Mouse (Mus musculus): ENCODE results near the gene Tenm3. TPM values are rescaled to one million over a fixed set of nuclear protein-coding genes. Genes with fewer than 3 reads are reported as not detected.

Tenm3 gene
- total RNA-seq, 2 experiments from 2014 or later = not detected

DNA sequence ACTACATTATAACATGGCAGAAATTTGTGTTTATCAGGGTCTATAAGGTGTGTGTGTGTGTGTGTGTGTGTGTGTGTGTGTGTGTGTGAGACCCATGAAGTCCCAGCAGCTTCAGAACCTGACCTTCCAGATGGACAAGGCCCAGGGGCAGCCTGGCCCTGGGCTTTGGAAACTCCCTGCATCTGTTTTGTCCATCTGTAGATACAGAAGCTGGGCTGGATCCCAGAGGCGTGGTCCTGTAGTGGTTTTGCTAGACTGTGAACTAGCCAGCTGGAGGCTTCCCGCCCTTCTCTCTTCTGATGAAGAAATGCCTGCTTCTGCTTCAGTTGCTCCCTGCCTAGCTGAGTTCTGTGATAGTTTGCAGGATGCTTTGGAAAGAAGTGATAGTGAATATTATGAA, 599.9 kb downstream of the Tenm3 start:
- ATAC-seq (replicated peaks; ENCODE audit: low FRiP score, poor library complexity, severe bottlenecking) = no peak

DNA sequence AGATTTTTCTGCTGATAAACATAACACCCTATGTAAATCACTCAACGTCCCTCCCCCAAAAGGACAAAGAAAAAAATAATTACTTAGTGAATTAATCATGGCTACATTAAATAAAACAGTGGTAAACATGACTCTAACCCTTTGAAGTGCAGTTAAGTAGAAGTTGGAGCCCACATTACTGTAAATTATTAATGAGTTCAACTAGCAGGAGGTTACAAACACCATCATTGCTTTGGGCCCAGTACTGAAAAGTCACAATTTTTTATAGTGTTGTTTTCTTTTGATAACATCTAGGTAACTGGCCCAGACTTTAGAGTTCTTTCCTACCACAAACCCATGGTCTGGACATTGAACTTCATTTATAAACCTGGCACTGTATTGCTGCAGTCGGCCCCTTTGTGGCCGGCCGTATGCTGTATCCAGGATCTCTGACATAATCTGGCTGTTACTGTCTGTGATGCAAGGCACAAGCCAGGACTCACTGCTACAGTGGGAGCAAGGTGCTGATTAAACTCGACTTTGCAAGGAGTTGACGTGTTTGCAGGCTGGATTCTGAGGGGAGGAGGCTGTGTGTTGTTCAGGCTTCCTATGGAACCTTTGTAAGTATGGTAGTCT, 602.7 kb downstream of the Tenm3 start:
- no peak for ATAC-seq (replicated peaks; ENCODE audit: low FRiP score, poor library complexity, severe bottlenecking)

DNA sequence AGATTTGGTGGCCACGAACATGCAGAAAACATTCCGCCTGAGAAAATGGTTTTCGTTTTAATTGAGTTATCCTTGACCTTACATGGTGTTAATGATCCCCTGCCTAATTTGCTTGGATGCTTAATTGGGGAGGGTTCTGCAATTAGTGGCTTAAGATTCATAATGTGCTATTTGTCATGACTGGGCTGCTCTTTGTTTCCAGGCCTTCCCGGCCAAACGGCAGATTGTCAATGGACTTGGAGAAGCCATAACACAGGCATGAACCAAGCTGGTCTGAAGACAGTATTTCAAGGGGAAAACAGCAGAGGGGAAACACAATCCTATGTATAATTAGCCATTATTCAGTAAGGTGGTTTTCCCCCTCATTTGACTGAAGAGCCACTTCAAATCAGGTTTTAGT, 606.8 kb downstream of the Tenm3 start:
- no peak for ATAC-seq (replicated peaks; ENCODE audit: low FRiP score, poor library complexity, severe bottlenecking)

DNA sequence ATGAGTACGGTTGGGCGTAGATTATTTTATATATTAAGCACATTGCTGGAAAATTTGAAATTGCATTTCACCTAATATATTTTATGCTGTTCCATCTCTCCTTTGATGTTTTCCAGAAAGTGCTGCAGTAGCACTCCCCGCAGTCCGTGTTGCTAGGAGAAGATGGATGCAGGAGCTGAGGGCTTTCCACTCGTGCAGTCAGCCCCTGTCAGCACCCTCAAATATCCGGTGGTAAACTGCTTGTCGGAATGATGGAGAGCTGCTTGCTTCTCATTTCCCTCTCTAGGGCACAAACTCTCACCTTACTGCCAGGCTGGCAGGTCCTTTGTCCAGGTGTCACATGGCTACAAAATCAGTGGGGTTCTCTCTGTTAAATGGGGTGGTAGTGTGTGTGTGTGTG, 610.8 kb downstream of the Tenm3 start:
- no peak for ATAC-seq (replicated peaks; ENCODE audit: low FRiP score, poor library complexity, severe bottlenecking)

- no peak for ATAC-seq (replicated peaks; ENCODE audit: low FRiP score, poor library complexity, severe bottlenecking)
Measured at GRCm38 (mm10) chr8:48231882-48232281, 611.9 kb downstream of the Tenm3 start.

DNA sequence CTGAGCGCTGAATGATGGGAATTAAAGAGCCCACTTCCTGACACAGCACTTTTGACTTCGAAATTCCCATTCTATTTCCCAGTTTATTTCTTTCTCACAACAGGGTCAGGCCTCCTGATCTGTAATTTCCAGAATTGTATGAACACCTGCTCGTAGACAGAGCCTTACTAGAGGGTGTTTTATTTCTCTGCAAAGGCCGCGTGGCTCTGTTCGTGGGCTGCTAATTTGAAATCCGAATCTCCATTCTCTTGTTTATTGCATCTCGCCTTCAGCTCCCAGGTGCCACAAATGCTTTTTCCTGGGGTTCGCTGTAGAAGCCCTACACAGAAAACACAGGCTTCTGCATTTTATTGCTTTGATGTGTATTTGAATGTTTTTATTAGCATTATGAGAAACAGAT, 612.4 kb downstream of the Tenm3 start:
- no peak for ATAC-seq (replicated peaks; ENCODE audit: low FRiP score, poor library complexity, severe bottlenecking)

DNA sequence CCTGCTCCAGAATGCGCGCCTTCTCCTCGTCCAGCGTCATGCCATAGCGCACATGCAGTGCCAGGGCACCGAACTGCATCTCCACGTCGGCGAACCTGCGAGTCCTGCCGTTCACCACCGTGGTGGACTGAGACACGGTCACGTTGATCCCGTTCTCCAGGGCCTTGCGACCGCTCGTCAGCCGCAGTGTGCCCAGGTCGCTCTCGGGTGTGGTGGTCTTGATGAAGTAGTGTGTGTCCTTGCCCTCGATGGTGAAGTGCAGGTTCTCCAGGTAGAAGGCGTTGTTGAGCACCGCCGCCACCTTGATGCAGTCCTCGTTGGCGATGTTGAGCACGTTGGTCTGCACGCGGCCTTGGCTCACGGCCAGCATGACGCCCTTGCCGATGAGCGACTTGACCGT, 615.1 kb downstream of the Tenm3 start:
- no peak for ATAC-seq (replicated peaks; ENCODE audit: low FRiP score, poor library complexity, severe bottlenecking)

GRCm38 (mm10) chr8:48224753-48225152, 619.0 kb downstream of the Tenm3 start:
- ATAC-seq (replicated peaks; ENCODE audit: low FRiP score, poor library complexity, severe bottlenecking) = no peak

- no peak for ATAC-seq (replicated peaks; ENCODE audit: low FRiP score, poor library complexity, severe bottlenecking)
Measured at GRCm38 (mm10) chr8:48222429-48222769, 621.4 kb downstream of the Tenm3 start.

DNA sequence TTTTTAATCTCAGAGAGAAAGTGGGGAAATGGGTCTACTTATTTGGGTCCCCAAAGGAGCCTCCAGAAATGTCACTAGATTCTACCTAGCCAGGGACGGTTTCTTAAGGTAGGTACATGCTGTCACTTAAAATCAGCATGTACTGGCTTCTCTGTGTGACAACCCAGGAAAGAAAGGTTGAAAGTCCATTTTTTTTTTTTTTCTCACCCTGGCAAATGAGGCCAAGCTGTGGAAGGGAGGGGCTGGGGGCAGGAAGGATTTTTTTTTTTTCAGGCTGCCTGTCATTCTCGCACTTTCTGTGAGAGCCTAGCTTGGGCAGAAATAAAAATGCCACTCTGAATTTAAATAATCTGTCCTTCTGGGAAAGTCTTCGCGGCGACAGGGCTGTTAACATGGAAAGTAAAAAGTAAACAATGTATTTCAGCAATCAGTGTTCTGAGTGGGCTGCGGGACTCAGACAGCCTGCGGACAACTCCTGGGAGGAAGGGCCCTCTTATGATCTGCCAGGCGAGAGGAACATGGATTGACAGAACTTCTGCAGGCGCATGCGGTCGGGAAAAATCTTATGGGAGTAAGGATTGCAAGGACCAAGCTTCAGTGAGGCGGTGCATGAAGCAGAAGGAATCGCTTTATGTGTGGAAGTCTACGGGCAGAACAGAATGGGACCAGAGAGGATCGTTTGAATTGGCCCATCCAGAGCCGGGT, 621.9 kb downstream of the Tenm3 start:
- ATAC-seq (replicated peaks; ENCODE audit: low FRiP score, poor library complexity, severe bottlenecking) = no peak

GRCm38 (mm10) chr8:48221304-48221703, 622.4 kb downstream of the Tenm3 start:
- no peak for ATAC-seq (replicated peaks; ENCODE audit: low FRiP score, poor library complexity, severe bottlenecking)

DNA sequence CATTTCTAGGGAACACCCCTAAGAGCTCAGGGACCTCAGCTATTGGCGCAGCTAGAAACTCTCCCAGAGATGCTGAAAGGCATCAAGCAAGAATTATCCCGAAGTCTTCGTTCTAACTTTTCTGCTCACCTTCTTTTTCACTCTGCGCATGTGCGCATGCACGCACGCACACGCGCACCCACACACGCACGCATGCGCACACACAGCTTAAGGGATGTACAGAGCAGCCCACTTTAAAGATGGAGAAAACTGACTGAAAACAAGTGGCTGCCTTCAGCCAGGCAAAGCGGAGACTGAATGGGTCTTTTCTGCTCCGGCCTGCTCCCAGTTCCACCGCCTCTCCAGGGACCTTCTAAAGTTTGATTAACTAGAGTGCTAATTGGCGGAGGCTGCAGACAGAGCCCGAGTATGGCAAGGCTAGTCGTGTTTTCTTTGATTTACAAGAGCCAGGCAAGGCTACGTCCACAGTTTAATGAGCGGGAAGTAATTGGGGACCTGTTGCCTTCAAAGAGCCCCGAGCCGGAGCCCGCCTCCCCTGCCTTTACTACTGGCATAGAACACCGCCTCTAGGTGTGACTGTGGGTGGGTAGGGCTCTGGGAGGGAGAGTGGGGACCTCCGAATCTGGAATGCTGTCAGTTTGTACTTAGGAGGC, 623.1 kb downstream of the Tenm3 start:
- no peak for ATAC-seq (replicated peaks; ENCODE audit: low FRiP score, poor library complexity, severe bottlenecking)

- ATAC-seq (replicated peaks; ENCODE audit: low FRiP score, poor library complexity, severe bottlenecking) = no peak
Measured at GRCm38 (mm10) chr8:48215071-48215501, 628.7 kb downstream of the Tenm3 start.

GRCm38 (mm10) chr8:48214386-48214785, 629.4 kb downstream of the Tenm3 start:
- no peak for ATAC-seq (replicated peaks; ENCODE audit: low FRiP score, poor library complexity, severe bottlenecking)

DNA sequence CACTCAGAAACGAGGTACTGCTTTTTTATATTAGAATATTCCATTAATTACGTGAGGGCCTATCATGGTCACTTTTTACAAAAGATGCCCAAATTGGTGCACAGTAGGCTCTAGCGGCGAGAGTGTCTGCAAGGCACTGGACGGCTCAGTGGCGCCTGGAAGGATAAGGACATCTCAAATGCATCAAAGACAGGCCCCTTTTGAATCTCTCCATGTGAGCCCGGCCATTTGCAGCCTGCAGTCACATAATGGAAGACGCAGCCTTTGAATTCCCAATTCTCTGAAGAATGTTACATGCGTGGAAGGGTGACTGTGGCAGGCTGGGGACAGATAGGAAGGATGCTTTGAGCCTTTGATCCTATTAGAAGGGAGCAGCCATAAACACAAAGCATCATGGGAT, 631.8 kb downstream of the Tenm3 start:
- no peak for ATAC-seq (replicated peaks; ENCODE audit: low FRiP score, poor library complexity, severe bottlenecking)

- ATAC-seq (replicated peaks; ENCODE audit: low FRiP score, poor library complexity, severe bottlenecking) = no peak
Measured at GRCm38 (mm10) chr8:48207567-48207966, 636.2 kb downstream of the Tenm3 start.

DNA sequence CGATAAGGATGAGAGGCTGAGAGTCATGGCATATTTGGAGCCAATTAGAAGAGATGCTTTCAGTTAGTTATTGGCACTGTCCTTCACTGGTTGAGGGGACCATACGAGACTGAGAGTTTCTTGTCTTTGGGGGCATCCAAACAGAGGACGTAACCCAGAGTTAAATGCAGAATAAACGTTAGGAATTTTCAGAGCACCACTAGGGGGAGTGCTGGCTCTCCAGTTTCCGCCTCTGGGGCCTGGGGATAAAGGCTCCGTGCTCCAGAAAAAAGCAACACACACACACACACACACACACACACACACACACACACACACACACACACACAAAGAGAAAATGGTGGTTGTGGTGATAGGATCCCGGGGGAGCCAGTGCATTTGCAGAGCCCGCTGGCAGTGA, 636.8 kb downstream of the Tenm3 start:
- ATAC-seq (replicated peaks; ENCODE audit: low FRiP score, poor library complexity, severe bottlenecking) = no peak

GRCm38 (mm10) chr8:48204838-48205345, 638.9 kb downstream of the Tenm3 start:
- ATAC-seq (replicated peaks; ENCODE audit: low FRiP score, poor library complexity, severe bottlenecking) = no peak

GRCm38 (mm10) chr8:48204114-48204837, 639.5 kb downstream of the Tenm3 start:
- ATAC-seq (replicated peaks; ENCODE audit: low FRiP score, poor library complexity, severe bottlenecking) = no peak

DNA sequence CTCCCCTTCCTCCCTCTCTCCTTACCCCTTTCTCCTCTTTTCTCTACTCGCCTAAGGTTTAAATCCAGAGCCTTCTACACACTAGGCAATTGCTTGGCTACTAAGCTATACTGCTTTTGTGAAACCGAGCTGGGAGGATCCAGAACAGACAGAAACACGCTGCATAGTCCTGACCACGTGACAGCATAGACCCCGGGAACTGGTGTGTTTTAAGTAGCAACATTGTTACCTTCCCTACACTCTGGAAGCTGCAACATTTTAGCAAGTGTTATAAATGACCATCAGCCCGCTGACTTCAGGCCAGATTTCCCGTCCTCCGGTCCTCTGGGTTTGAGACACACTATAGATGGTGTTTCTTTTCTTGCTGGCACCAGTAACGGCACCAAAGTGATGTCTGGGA, 640.1 kb downstream of the Tenm3 start:
- no peak for ATAC-seq (replicated peaks; ENCODE audit: low FRiP score, poor library complexity, severe bottlenecking)

- no peak for ATAC-seq (replicated peaks; ENCODE audit: low FRiP score, poor library complexity, severe bottlenecking)
Measured at GRCm38 (mm10) chr8:48203161-48203560, 640.6 kb downstream of the Tenm3 start.
